Mouse (Mus musculus): Measurements from ENCODE around the gene Cldn19. TPM values are rescaled to one million over a fixed set of nuclear protein-coding genes. Genes with fewer than 3 reads are reported as not detected.

The Cldn19 gene
- total RNA-seq (2021) = 1 to 10 TPM in 1 of 2 experiments, under 1 TPM in 1; 0.86 to 1.1 TPM
- long read RNA-seq, experiment 1 = 0 reads
- long read RNA-seq, experiment 2 = 0 reads

DNA sequence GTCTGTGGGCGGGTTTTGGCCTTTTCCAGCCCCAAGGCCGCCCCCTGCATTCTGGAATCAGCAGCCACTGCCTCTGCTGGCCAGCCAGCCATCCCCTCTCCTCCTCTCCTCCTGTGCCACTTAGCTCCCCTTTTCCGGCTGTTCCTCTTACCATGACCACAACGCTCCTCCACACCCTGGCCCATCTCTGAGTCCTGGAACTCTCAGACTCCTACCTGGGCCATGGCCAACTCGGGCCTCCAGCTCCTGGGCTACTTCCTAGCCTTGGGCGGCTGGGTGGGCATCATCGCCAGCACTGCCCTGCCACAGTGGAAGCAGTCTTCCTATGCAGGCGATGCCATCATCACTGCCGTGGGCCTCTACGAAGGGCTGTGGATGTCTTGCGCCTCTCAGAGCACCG lies at the start of gene Cldn19:
Gene Cldn19, plus strand, starts transcription at position 64 of the 400 bp plus-strand sequence.
- no peak for TF ChIP-seq CTCF (IDR thresholded peaks at IDR 0.05)
- Histone ChIP-seq H3K27ac (peak within 1 kb of the TSS; percentile 24), H3K4me3 (peak within 1 kb of the TSS; percentile 32)
- DNase-seq = no peak
- intact Hi-C loops (cut with DNase I) = no loop called here

DNA sequence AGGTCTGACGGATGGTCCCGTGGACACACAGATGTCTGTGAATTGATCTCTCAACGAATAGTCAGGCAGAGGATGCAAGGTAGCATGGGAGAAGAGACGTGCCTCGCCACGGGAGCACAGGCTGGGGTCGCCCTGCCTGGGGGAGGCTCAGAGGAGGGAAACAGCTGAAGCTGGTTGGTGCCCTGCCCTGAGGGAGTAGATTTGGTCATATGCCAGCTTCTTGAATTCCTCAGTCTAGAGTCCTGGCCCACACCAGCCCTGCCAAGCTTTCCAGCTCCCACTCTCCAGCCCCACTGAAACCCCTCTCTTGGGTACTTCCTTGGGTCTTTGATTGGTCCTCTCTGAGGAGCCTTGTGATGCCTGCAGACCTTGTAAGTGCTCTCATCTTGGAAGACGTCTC lies 38.5 kb upstream of the Cldn19 start:
- Histone ChIP-seq H3K27ac (no peak overlapping the region), H3K4me3 (no peak overlapping the region)
- TF ChIP-seq CTCF (IDR thresholded peaks at IDR 0.05) = no peak
- no peak for DNase-seq
- intact Hi-C loops (cut with DNase I) = no loop called here

DNA sequence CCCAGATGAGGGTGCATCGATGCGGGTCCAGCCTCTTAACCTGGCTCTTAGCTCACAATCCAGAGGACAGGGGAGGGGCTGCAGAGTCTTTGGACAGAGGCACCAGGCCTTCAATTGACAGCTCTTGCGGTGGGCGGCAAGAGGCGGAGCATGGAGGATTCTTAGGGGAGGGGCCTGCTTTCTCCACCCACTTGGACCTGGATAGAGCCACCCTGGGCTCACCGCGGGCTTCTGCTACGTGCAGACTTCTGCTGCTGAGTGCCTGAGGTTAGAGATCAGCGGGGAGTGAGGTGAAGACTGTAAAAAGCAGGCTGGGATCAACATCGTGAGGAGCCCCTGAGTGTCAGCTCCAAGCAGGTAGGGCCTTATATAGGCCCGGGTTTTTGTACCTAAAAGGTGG lies 37.0 kb upstream of the Cldn19 start, which contains the start of gene Tmem269:
Gene Tmem269, minus strand, starts transcription at position 49 of the 400 bp plus-strand sequence.
- TF ChIP-seq CTCF (IDR thresholded peaks at IDR 0.05) = no peak
- no peak within 1 kb of the TSS for H3K27ac ChIP-seq
- no peak for DNase-seq
- no peak within 1 kb of the TSS for H3K4me3 ChIP-seq
- intact Hi-C loops (cut with DNase I) = no loop called here

DNA sequence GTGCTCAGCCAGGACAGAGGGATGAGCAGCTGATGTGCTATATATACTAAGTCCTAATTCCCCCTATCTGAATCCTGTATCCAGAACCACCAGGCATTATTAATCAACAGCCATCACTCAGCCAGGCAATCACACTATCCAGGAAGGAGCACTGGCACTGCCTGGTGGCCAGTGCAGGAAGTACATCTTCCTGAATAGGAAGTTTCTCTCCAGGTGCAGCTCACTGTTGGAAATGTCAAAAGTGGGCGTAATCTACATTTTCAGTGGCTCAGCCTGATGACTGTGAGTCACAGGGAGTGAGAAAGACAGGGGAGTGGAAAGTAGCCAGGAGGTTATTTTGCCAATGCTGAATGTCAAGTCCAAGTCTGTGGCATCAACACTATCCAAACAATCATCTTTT lies 31.5 kb upstream of the Cldn19 start:
- H3K4me3 ChIP-seq = no peak overlapping the region
- intact Hi-C loops (cut with DNase I) = no loop called here
- peak; percentile 64 for TF ChIP-seq CTCF (IDR thresholded peaks at IDR 0.05)

DNA sequence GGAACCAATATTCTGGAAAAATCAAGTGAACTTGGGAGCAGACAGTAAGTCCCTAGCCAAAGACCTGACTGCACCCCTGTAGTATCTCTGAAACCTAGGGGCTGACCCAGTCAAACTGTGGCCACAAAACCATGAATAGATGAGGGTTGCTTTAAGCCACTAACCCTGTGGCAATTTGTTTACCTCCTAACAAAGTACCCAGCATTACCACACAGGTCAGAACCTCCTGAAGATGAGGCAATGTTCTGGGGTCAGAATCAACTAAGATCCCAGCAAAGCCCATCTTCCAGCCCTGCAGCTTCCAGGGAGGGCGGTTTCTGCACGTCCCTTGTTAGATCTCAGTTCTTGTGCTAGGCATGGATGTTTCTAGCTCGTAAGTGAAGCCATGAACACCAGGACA lies 30.7 kb upstream of the Cldn19 start:
- DNase-seq = no peak
- no peak for TF ChIP-seq CTCF (IDR thresholded peaks at IDR 0.05)
- no peak overlapping the region for H3K27ac ChIP-seq
- H3K4me3 ChIP-seq = no peak overlapping the region
- intact Hi-C loops (cut with DNase I) = no loop called here

More for the DNA sequence above, 31.5 kb upstream of the Cldn19 start:
- DNase-seq = no peak
- H3K27ac ChIP-seq = no peak overlapping the region

DNA sequence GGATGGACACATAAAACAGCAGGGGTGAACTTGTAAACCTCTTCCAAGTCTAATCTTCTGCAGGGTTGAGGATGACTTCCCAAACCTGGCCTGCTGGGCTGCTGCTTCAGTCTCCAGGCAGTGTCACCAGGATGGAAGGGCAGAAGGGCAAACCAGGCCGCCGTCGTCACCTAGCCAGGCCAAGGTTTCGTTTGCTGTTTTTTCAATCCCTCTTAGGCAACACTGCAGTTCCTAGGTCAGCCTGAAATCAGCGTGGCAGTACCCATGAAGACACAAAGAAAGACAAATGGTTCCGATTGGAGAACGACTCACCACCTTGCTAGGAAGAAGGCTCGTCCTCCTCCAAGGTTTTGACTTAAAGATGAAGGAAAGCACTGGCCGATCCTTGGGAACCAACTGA lies 29.5 kb upstream of the Cldn19 start:
- intact Hi-C loops (cut with DNase I) = no loop called here
- TF ChIP-seq CTCF (IDR thresholded peaks at IDR 0.05) = no peak
- DNase-seq = no peak
- H3K4me3 ChIP-seq = no peak overlapping the region
- H3K27ac ChIP-seq = no peak overlapping the region

DNA sequence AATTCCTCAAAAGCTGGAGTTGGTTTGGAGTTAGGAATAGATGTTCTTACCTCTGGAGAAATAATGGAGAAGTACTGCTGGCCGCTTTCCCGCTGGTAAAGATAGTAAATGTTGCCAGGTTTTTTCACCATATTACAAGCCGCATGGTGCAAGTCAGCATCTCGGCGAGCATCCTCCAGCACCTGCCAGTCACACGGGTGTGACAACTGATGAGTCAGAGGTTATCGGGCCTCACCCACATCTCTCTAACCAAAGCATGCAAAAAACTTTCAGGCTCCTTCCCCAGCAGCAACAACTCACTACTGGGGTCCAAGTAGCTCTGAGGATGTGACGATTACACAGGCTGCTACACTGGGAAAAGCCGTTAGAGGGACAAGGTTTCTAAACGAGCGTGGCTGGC lies 28.5 kb upstream of the Cldn19 start:
- no peak for DNase-seq
- intact Hi-C loops (cut with DNase I) = no loop called here
- no peak for TF ChIP-seq CTCF (IDR thresholded peaks at IDR 0.05)
- H3K27ac ChIP-seq = no peak overlapping the region
- H3K4me3 ChIP-seq = no peak overlapping the region

DNA sequence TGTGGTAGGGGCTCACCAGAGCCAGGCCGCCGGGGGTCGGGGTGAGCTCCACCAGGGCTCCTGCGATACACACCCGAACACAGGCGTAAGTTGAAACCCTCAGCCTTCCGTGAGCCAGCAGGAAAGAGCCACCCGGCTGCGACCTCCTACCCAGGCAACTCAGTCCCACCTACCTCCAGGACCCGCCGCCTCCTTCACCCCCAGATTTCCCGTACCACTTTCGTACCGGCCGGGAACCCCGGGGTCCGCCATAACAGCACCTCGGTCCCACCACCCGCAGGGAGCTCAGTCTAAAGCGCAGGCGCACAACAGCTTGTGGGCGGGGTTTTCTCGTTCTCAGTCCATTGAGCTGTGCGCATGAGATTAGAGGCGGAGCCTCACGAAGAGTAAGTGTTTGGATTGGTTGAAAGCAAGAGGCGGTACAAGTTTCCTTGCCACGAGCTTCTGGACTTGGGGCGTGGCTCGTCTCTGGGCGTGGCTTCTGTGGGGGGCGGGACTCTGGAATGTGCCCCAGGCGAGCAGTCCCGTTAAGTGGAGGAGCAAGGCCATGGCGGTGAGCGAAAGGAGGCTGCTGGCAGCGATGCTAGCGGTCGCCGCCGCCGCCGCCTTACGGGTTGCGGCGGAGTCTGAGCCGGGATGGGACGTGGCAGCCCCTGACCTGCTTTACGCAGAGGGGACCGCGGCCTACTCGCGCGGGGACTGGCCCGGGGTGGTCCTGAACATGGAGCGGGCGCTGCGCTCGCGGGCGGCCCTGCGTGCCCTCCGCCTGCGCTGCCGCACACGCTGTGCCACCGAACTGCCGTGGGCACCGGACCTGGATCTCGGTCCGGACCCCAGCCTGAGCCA lies 22.6 kb upstream of the Cldn19 start, which contains the start of the genes AU022252 and P3h1:
Gene AU022252, minus strand, starts transcription at position 303 of the 846 bp plus-strand sequence.
Gene P3h1, plus strand, starts transcription at position 506 of the 846 bp plus-strand sequence.
- peak; percentile 99 for DNase-seq
- peak within 1 kb of the TSS; percentile 93 for H3K27ac ChIP-seq
- peak within 1 kb of the TSS; percentile 99 for H3K4me3 ChIP-seq
- no peak for TF ChIP-seq CTCF (IDR thresholded peaks at IDR 0.05)
- intact Hi-C loops (cut with DNase I) = loop anchor here (5.0 to 10.0 kb wide), 2 partner anchors 305 to 902 kb away; partner anchors contain the start of genes Foxj3 and Frg2f1

DNA sequence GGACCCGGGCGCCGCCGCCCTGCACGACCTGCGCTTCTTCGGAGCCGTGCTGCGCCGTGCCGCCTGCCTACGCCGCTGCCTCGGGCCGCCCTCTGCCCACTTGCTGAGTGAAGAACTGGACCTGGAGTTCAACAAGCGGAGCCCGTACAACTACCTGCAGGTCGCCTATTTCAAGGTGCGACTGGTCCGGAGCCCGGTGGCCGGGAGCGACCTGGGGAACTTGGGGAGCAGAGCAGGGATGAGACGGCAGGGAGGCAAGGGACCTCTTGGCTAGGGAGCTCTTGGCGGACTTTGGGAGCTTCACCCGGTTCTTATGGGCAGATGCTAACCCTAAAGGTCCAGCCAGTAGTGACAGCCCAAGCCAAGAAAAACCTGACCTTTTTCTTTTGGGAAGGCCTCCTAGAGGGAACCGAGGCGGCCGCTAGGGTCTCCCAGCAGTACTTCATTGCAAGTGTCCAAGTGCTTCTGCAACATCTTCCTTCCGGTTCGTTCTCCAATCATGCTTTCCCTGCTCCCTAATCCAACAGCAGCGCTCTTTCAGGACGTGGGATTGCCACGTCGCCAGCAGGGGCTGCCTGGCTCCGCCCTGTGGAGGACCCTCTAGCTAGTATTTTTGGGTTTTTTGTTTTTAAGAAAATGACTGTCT lies 21.8 kb upstream of the Cldn19 start:
- intact Hi-C loops (cut with DNase I) = loop anchor here (5.0 to 10.0 kb wide), 2 partner anchors 304 to 901 kb away; partner anchors contain the start of genes Foxj3 and Frg2f1
- Histone ChIP-seq H3K4me3 (peak overlapping the region; percentile 99), H3K27ac (peak overlapping the region; percentile 93)
- peak; percentile 26 for TF ChIP-seq CTCF (IDR thresholded peaks at IDR 0.05)
- DNase-seq = peak; percentile 52

DNA sequence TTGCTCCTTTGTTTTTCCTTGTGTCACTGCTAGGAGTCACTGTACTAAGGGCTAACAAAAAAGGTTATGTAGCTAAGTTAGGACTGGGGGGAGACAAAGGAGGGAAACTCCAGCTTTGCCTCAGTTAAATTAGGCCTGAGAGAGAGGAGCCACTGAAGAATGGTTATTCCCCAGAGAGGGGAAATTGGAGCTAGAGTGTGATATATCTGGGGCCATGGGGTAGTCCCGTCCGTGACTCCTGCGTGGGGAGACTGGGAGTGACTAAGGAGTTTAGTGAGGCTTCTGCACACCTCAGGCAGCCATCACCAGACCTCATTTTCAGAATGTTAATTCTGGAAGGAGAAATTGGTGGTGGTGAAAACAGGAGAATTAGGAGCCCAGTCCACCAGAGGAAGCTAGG lies 20.9 kb upstream of the Cldn19 start:
- intact Hi-C loops (cut with DNase I) = loop anchor here (5.0 to 10.0 kb wide), 2 partner anchors 303 to 900 kb away; partner anchors contain the start of genes Foxj3 and Frg2f1
- TF ChIP-seq CTCF (IDR thresholded peaks at IDR 0.05) = no peak
- H3K27ac ChIP-seq = peak overlapping the region; percentile 93; the same call in 1 of the 2 replicates
- DNase-seq = no peak
- peak overlapping the region; percentile 99 for H3K4me3 ChIP-seq

DNA sequence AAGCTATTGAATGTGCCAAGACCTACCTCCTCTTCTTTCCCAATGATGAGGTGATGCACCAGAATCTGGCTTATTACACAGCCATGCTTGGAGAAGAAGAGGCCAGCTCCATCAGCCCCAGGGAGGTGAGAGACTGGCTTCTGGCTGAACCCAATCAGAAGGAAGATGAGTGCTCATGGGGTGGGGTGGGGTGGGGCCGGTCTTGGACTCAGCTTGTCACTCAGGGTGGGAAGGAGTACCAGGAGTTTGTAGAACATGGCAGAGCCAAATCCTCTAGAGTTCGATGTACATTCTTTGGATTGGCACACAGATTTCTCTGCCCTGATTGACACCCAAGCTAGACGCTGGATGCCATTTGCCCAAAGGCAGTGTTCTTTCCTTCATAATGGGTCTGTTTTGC lies 16.6 kb upstream of the Cldn19 start:
- peak overlapping the region; percentile 37 for H3K4me3 ChIP-seq
- no peak for DNase-seq
- peak overlapping the region; percentile 80 for H3K27ac ChIP-seq
- intact Hi-C loops (cut with DNase I) = loop anchor here (5.0 to 10.0 kb wide), 2 partner anchors 184 to 896 kb away; partner anchors contain the start of genes Ppcs and Zmynd12
- no peak for TF ChIP-seq CTCF (IDR thresholded peaks at IDR 0.05)

DNA sequence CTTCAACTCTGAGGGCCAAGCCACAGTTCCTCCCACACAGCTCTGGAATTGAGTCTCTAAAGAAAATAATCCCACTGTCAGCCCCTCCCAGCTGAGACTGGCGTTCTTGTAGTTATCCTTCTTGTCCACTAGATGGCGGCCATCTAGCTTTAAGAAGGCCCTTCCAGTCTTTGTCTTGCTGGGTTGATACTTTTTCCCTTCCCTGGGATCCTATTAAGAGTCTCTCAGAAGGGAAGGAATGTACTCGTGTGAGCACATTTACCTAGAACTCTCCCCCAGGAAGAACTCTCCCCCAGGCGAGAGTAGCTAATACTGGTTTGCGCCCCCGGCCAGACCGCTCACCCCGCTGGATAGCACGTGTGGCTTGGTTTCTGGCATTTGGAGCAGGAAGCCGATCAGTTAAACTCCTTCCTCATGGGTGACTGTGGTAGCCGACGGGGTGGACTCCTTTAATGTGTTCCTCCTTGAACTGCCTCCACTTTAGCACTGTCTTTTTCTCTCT lies 16.0 kb upstream of the Cldn19 start:
- H3K27ac ChIP-seq = peak overlapping the region; percentile 80
- no peak for DNase-seq
- intact Hi-C loops (cut with DNase I) = loop anchor here (5.0 to 10.0 kb wide), 2 partner anchors 183 to 896 kb away; partner anchors contain the start of genes Ppcs and Zmynd12
- peak overlapping the region; percentile 45 for H3K4me3 ChIP-seq
- TF ChIP-seq CTCF (IDR thresholded peaks at IDR 0.05) = peak; percentile 90
